Mouse (Mus musculus) E14TG2a.4 (cell line): ENCODE results near the gene Slc38a9.

Experiments used
- H3K27me3 ChIP-seq: 2 replicates; pipeline ENCODE4 v1.6.1; 2014; ENCODE audit warnings: low read length, control low read depth; ENCODE audit not compliant: insufficient read depth
- H3K36me3 ChIP-seq: 2 replicates; pipeline ENCODE4 v1.6.1; 2014; ENCODE audit warnings: low read length, control low read depth; ENCODE audit not compliant: insufficient read depth
- H3K4me1 ChIP-seq: replicated peaks from 2 replicates; pipeline ENCODE4 v1.6.1; 2014; ENCODE audit warnings: low read depth, low read length, control low read depth
- H3K4me3 ChIP-seq: replicated peaks from 2 replicates; pipeline ENCODE4 v1.5.1; 2014; ENCODE audit warnings: mild to moderate bottlenecking, low read length
- H3K9me3 ChIP-seq: 2 replicates; pipeline ENCODE4 v1.6.1; 2014; ENCODE audit warnings: low read length, control low read depth
- CTCF ChIP-seq: conservative IDR thresholded peaks from 2 replicates; pipeline ENCODE4 v1.5.1; 2014; ENCODE audit warnings: low read length
- NANOG ChIP-seq: IDR thresholded peaks from 2 replicates; pipeline ENCODE4 v1.6.1; 2014; ENCODE audit warnings: borderline replicate concordance, low read length, mixed read lengths
- POU5F1 ChIP-seq: IDR thresholded peaks from 2 replicates; pipeline ENCODE4 v1.6.1; 2014; ENCODE audit warnings: low read length, borderline replicate concordance

Gene Slc38a9

GRCm38 (mm10) chr13:112667215-112667614, 6.7 kb downstream of the Slc38a9 start:
- no peak overlapping the region for H3K4me3 ChIP-seq

GRCm38 (mm10) chr13:112671708-112672107, 11.2 kb downstream of the Slc38a9 start:
- Histone ChIP-seq H3K4me1 (no peaks in the 10 kb centered on the region), H3K9me3 (no peaks in the 10 kb centered on the region), H3K36me3 (peaks cover 23% of the 10 kb centered on the region), H3K4me3 (no peak overlapping the region), H3K27me3 (no peaks in the 10 kb centered on the region)
- TF ChIP-seq CTCF (no peak), POU5F1 (no peak), NANOG (no peak)

More at GRCm38 (mm10) chr13:112667215-112667614, 6.7 kb downstream of the Slc38a9 start:
- no peaks in the 10 kb centered on the region for H3K9me3 ChIP-seq
- H3K27me3 ChIP-seq, result no peaks in the 10 kb centered on the region
- TF ChIP-seq CTCF (no peak), POU5F1 (no peak), NANOG (no peak)
- peaks cover 23% of the 10 kb centered on the region for H3K36me3 ChIP-seq
- H3K4me1 ChIP-seq, result no peaks in the 10 kb centered on the region

GRCm38 (mm10) chr13:112672797-112673196, 12.2 kb downstream of the Slc38a9 start:
- no peaks in the 10 kb centered on the region for H3K9me3 ChIP-seq
- H3K27me3 ChIP-seq, result no peaks in the 10 kb centered on the region
- no peak overlapping the region for H3K4me3 ChIP-seq
- peaks cover 23% of the 10 kb centered on the region for H3K36me3 ChIP-seq
- H3K4me1 ChIP-seq, result no peaks in the 10 kb centered on the region
- TF ChIP-seq CTCF (no peak), NANOG (no peak), POU5F1 (no peak)

DNA sequence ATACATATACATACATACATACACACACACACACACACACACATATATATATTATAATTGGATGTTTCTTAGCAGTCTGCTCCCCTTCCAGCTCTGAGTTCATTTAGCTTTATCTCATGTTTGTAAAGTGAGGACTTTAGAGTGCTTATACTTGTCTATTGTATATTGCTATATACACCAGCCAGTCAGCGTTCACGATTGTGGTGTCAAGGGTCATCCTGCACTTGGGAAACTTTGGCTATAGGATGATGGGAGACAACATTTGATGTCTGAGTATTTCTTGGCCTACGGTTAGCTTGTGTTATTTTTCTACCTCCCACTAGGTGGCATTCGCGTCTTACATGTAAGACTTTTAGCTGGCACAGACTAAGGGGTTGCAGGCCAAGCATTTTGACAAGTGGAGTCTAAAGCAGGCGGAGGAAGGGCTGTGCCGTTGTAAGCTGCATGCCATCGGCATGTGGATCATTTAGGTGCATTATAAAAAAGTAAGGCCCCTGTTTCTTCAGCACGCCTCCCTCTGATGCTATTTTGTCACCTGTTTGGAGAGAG, 13.4 kb downstream of the Slc38a9 start:
- Histone ChIP-seq H3K9me3 (no peaks in the 10 kb centered on the region), H3K4me3 (no peak overlapping the region), H3K36me3 (peaks cover 23% of the 10 kb centered on the region), H3K4me1 (no peaks in the 10 kb centered on the region), H3K27me3 (no peaks in the 10 kb centered on the region)
- TF ChIP-seq CTCF, result peak; percentile 62
- TF ChIP-seq POU5F1, result no peak
- no peak for TF ChIP-seq NANOG

DNA sequence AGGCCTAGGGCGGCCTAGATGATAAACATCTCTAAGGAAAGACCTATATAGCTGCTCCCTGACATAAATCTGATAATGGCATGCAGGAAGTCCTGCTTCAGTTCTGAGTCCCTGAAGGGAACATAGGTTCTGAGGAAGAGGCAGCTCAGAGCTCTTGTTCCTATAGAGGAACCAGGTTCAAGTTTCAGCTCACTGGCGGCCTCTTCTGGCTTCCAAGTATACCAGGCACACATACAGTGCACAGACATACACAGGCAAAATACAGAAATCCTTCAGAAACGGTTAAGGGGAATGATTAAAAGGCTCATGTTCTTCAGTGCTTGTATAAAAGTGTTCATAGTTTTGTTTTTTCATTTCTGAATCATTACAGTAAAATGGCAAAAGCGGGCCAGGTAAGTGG, 17.6 kb downstream of the Slc38a9 start:
- Histone ChIP-seq H3K27me3 (no peaks in the 10 kb centered on the region), H3K4me1 (no peaks in the 10 kb centered on the region), H3K4me3 (no peak overlapping the region), H3K9me3 (no peaks in the 10 kb centered on the region), H3K36me3 (no peaks in the 10 kb centered on the region)
- TF ChIP-seq POU5F1, result no peak
- TF ChIP-seq NANOG, result no peak
- TF ChIP-seq CTCF, result peak; percentile 67

- TF ChIP-seq CTCF (no peak), POU5F1 (no peak), NANOG (no peak)
- Histone ChIP-seq H3K4me3 (no peak overlapping the region), H3K4me1 (no peaks in the 10 kb centered on the region), H3K9me3 (no peaks in the 10 kb centered on the region), H3K36me3 (no peaks in the 10 kb centered on the region), H3K27me3 (no peaks in the 10 kb centered on the region)
Observed at GRCm38 (mm10) chr13:112683312-112683711, 22.8 kb downstream of the Slc38a9 start.

GRCm38 (mm10) chr13:112683970-112684369, 23.4 kb downstream of the Slc38a9 start:
- Histone ChIP-seq H3K36me3 (no peaks in the 10 kb centered on the region), H3K27me3 (no peaks in the 10 kb centered on the region), H3K9me3 (no peaks in the 10 kb centered on the region), H3K4me1 (no peaks in the 10 kb centered on the region), H3K4me3 (no peak overlapping the region)
- no peak for TF ChIP-seq NANOG
- TF ChIP-seq CTCF, result no peak
- TF ChIP-seq POU5F1, result no peak

DNA sequence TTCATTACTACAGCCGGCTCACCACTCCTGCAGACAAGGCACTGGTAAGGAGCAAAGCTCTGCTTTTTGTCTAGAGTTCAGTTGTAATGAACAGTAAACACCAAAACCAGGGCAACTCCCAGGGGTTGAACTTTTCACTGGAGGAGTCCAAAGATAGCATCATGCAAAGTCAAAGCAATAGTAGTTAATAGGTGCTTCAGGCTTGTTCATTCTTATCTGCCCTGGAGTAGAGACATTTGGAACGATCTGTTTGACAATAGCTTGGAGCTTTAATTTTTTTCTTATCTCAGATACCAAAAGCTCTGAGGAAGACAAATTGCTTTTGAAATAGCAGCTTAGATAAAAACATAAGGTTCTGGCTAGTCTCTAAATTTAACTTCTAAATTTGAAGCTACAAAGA, 25.6 kb downstream of the Slc38a9 start:
- Histone ChIP-seq H3K4me1 (no peaks in the 10 kb centered on the region), H3K36me3 (0 out of 2 replicates have a peak, but pooled peaks cover 3% of the 10 kb centered on the region), H3K9me3 (no peaks in the 10 kb centered on the region), H3K27me3 (no peaks in the 10 kb centered on the region), H3K4me3 (no peak overlapping the region)
- TF ChIP-seq CTCF (no peak), NANOG (no peak), POU5F1 (no peak)
